Mouse (Mus musculus) ES-E14 (cell line): ENCODE data around the gene Kif22. TPM values are rescaled to one million over a fixed set of nuclear protein-coding genes. Genes with fewer than 3 reads are reported as not detected.

ENCODE experiments used
- DNase-seq: peaks from one replicate; pipeline ENCODE4 v3.0.0-alpha.2; 2013; ENCODE audit warnings: low read depth, low spot score
- H3K27ac ChIP-seq: 2 replicates; pipeline ENCODE4 v1.5.1; 2012; ENCODE audit warnings: low read depth, mild to moderate bottlenecking, low read length, moderate library complexity, mixed read lengths; ENCODE audit not compliant: poor library complexity, insufficient read depth, severe bottlenecking
- H3K36me3 ChIP-seq: 2 replicates; pipeline ENCODE4 v1.6.1; 2012; ENCODE audit warnings: mild to moderate bottlenecking, low read length, moderate library complexity, mixed read lengths; ENCODE audit not compliant: control insufficient read depth, poor library complexity, insufficient read depth, severe bottlenecking
- H3K4me1 ChIP-seq, 2 experiments: fragments of 150-350 bp in 1 of 2; sonication (generic) in 1 of 2; 2 replicates each; pipeline ENCODE4 v1.6.1; 2012; ENCODE audit warnings: low read length in 2 of 2, mild to moderate bottlenecking in 1 of 2, mixed read lengths in 1 of 2; ENCODE audit not compliant: control insufficient read depth in 2 of 2, insufficient read depth in 2 of 2, poor library complexity in 1 of 2
- H3K4me3 ChIP-seq, 2 experiments: fragments of 150-350 bp in 1 of 2; sonication (generic) in 1 of 2; 2 replicates each; pipeline ENCODE4 v1.5.1; 2012; ENCODE audit warnings: low read length in 2 of 2, low read depth in 1 of 2, mild to moderate bottlenecking in 1 of 2, mixed read lengths in 1 of 2; ENCODE audit not compliant: insufficient read depth in 1 of 2, poor library complexity in 1 of 2, severe bottlenecking in 1 of 2
- H3K9ac ChIP-seq: 2 replicates; pipeline ENCODE4 v1.6.1; 2012; ENCODE audit warnings: low read depth, mild to moderate bottlenecking, low read length, mixed read lengths; ENCODE audit not compliant: poor library complexity, insufficient read depth, severe bottlenecking
- H3K9me3 ChIP-seq: fragments of 150-350 bp; sonication (generic); 2 replicates; pipeline ENCODE4 v1.6.1; 2012; ENCODE audit warnings: low read depth, mild to moderate bottlenecking, low read length; ENCODE audit not compliant: control insufficient read depth, insufficient read depth
- CHD2 ChIP-seq: IDR thresholded peaks from 2 replicates; pipeline ENCODE4 v1.6.1; 2014; ENCODE audit warnings: mild to moderate bottlenecking, low read depth, low read length, inconsistent platforms
- HCFC1 ChIP-seq: IDR thresholded peaks from 2 replicates; pipeline ENCODE4 v1.6.1; 2012; ENCODE audit warnings: low read length, inconsistent platforms, borderline replicate concordance; ENCODE audit not compliant: insufficient read depth
- MAFK ChIP-seq: IDR thresholded peaks from 2 replicates; pipeline ENCODE4 v1.6.1; 2014; ENCODE audit warnings: mild to moderate bottlenecking, low read depth, low read length, inconsistent platforms; ENCODE audit not compliant: insufficient read depth
- ZC3H11A ChIP-seq: IDR thresholded peaks from 2 replicates; pipeline ENCODE4 v1.6.1; 2012; ENCODE audit warnings: low read depth, mild to moderate bottlenecking, inconsistent platforms, low read length, borderline replicate concordance
- ZNF384 ChIP-seq: IDR thresholded peaks from 2 replicates; pipeline ENCODE4 v1.6.1; 2012; ENCODE audit warnings: low read depth, low read length, inconsistent platforms
- in situ Hi-C, 2 experiments: fragments of 600-800 bp; cut with MboI; formaldehyde crosslinking; loops; one replicate each; pipeline ENCODE4 v1.15.1; 2025; ENCODE audit warnings: low sequenced_read_pairs in 2 of 2, inconsistent platforms in 1 of 2; ENCODE audit not compliant: unreplicated experiment in 2 of 2
- total RNA-seq: library from RNA; depleted of rRNA; stranded (reverse); fragments of 300-350 nt; gene quantifications from 2 replicates; pipeline ENCODE4 v1.2.3, GENCODE M21; 2012

Kif22 gene
- total RNA-seq, 1 experiment, result 97.4 TPM

- TF ChIP-seq HCFC1 (peak; percentile 70; the same call in 1 of the 2 replicates), ZNF384 (no peak), ZC3H11A (no peak), CHD2 (no peak)
- DNase-seq, result peak; percentile 98
- Histone ChIP-seq H3K4me3 (peak within 1 kb of the TSS; percentile 87 to 89), H3K4me1 (peaks cover 6 to 17% of the 10 kb centered on the region in 2 experiments; a peak in 3 of 4 replicates), H3K9ac (peak within 1 kb of the TSS; percentile 90), H3K36me3 (peaks cover 58% of the 10 kb centered on the region), H3K27ac (peak within 1 kb of the TSS; percentile 99), H3K9me3 (no peaks in the 10 kb centered on the region)
- in situ Hi-C loops, result no loop called here
Measured at GRCm38 (mm10) chr7:127026984-127027726, 15.1 kb downstream of the Kif22 start, which contains the start of gene Maz. TSS of gene Maz (minus strand) at chr7:127027037.

DNA sequence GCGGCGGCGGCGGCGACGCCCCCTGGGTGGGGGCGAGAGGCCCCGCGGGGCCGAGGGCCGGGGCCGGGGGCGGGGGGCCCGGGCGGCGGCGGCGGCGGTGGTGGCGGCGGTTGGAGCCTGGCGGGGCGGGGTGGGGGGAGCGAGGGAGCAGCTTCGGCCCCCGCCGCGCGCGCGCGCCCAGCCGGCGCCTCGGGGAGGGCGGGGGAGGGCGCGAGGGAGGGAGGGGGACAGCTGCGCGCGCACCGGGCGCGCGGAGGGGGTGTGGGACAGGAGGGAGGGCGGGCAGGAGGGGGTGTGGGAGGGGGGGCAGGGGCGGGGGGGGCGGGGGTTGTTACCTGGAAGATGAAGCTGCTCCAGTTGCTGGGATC lies 15.7 kb downstream of the Kif22 start:
- peak overlapping the region; percentile 99 for H3K27ac ChIP-seq
- H3K4me3 ChIP-seq, result peak overlapping the region; percentile 3 to 87; a peak in 3 of 4 replicates
- peaks cover 55% of the 10 kb centered on the region for H3K36me3 ChIP-seq
- in situ Hi-C loops, result no loop called here
- H3K4me1 ChIP-seq, result peaks cover 8 to 15% of the 10 kb centered on the region in 2 experiments; a peak in 2 of 4 replicates
- no peak for DNase-seq
- H3K9me3 ChIP-seq, result no peaks in the 10 kb centered on the region
- H3K9ac ChIP-seq, result peak overlapping the region; percentile 90
- TF ChIP-seq CHD2 (no peak), ZNF384 (no peak), ZC3H11A (no peak), HCFC1 (no peak)

GRCm38 (mm10) chr7:127026161-127026600 lies 16.1 kb downstream of the Kif22 start:
- Histone ChIP-seq H3K4me1 (peaks cover 9 to 12% of the 10 kb centered on the region in 2 experiments; a peak in 2 of 4 replicates), H3K27ac (peak overlapping the region; percentile 99), H3K9me3 (no peaks in the 10 kb centered on the region), H3K9ac (peak overlapping the region; percentile 90), H3K4me3 (peak overlapping the region; percentile 87 to 89), H3K36me3 (peaks cover 53% of the 10 kb centered on the region)
- TF ChIP-seq HCFC1 (no peak), ZNF384 (no peak), MAFK (no peak), ZC3H11A (no peak)
- DNase-seq, result no peak
- in situ Hi-C loops, result no loop called here

DNA sequence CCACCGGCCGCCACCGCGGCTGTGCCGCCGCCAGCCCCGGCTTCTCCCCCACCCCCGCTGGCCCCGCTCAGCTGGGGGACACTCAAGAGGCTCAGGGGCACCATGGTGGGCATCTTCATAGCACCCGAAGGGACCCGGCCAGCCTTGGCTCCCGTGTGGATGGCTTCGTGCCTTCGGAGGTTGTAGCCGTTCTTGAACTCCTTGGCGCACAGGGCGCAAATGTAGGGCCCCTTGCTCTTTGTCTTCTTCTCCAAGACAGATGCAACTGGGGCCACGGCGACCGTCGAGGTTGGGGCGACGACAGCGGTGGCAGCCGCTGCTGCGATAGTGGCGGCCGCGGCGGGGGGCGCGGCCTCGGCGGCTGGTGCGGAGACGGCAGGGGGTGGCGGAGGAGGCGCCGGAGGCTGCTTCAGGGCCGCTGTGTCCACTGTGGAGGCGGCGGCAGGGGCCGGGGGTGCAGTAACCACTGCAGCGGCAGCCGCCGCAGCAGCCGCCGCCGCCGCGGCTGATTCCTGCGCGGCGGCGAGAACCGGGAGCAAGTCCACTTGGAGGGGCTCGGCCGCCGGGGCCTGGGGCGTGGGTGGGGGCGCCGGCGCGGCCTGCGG lies 16.6 kb downstream of the Kif22 start:
- Histone ChIP-seq H3K4me3 (peak overlapping the region; percentile 87 to 89), H3K9me3 (no peaks in the 10 kb centered on the region), H3K36me3 (peaks cover 50% of the 10 kb centered on the region), H3K27ac (peak overlapping the region; percentile 99), H3K4me1 (peaks cover 9 to 12% of the 10 kb centered on the region in 2 experiments; a peak in 2 of 4 replicates), H3K9ac (peak overlapping the region; percentile 90)
- DNase-seq, result no peak
- TF ChIP-seq MAFK, result no peak
- TF ChIP-seq ZNF384, result no peak
- TF ChIP-seq HCFC1, result no peak
- no peak for TF ChIP-seq CHD2
- no peak for TF ChIP-seq ZC3H11A
- in situ Hi-C loops, result no loop called here
